Mouse (Mus musculus): ENCODE results near the gene Gm20388.

GRCm38 (mm10) chr8:122955997-122956396 lies 3045.4 kb downstream of the Gm20388 start:
- TF ChIP-seq CTCF (IDR thresholded peaks at IDR 0.05; ENCODE audit: low read depth, low read length) = no peak
- TF ChIP-seq EP300 (IDR thresholded peaks at IDR 0.05; ENCODE audit: insufficient read depth, low read depth, low read length) = no peak

Data from ES-Bruce4 (cell line).